Mouse (Mus musculus) lung, adult 2 months (tissue): Measurements from ENCODE around the gene Lrp11.

Experiments
- CTCF ChIP-seq: fragments of 200-500 bp; IDR thresholded peaks from 2 replicates; pipeline ENCODE4 v1.5.1; 2011; ENCODE audit warnings: mild to moderate bottlenecking, low read length, control low read depth; ENCODE audit not compliant: insufficient read depth
- POLR2A ChIP-seq: fragments of 200-500 bp; IDR thresholded peaks from 2 replicates; pipeline ENCODE4 v1.6.1; 2011; ENCODE audit warnings: low read depth, mild to moderate bottlenecking, control low read depth, low read length, borderline replicate concordance; ENCODE audit errors: extremely low read depth

DNA sequence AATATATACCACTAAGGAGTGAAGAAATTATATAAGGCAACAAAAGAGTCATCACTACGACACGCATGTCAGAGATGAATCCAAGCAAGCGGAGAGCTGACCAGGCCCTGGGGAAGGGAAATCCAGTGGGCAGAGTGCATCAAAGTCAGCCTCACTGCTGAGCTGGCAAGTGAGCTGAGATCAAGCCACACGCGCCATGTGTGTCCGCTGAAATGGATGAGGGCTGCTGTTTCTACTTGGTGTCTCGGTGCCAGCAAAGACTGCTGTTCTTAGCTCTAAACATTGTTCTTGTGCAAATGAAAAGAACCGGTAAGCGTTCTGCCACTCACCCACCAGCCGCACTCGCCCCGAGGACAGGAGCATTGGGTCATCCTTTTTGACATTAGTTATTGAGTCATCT lies 50.8 kb downstream of the Lrp11 start:
- no peak for TF ChIP-seq CTCF
- no peak for TF ChIP-seq POLR2A
